Mouse (Mus musculus): ENCODE results near the gene Pde5a. TPM values are rescaled to one million over a fixed set of nuclear protein-coding genes. Genes with fewer than 3 reads are reported as not detected.
A peak's percentile ranks its signal among the peaks of the same experiment; 100 is the strongest.

Gene Pde5a
- polyA plus RNA-seq (2015; fragmentation: Nextera tagmentation; extraction: Ambion mirVana), result 3.1 and 3.3 TPM in 2 replicates

DNA sequence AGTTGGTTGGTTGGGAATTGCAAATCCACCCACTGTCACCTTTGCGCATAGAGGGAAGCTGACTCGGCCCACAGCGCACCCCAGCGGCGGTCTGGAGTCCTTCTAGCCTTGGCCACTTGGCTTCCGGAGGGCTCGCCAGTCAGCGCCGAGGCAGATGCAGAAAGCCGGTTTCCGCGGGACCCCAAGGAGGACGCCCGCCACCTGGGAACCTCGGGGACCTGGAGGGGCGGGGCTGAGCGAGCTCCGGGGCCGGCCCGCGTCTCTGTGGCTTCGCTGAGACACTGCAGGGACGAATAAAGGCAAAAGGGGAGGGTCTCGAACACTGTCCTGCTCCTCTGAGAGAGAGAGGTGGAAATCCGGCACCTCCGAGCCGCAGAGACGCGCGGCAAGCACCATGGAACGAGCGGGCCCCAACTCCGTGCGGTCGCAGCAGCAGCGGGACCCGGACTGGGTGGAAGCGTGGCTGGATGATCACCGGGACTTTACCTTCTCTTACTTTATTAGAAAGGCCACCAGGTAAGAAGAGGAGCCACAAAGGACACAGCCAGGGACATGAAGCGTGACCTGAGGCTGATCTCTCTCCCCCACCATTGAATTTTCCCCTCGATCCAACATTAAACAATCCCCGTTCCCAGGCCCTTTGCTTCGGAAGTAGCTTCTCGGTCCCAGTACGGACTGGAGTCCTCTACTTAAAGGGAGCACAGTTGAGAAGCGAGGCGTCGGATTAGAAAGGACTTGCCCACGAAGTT is at the start of gene Pde5a:
Pde5a (plus strand) TSS at position 96 of the 749 bp plus-strand sequence.
- H3K4me1 ChIP-seq, result 0 out of 2 replicates have a peak, but pooled peaks cover 3% of the 10 kb centered on the region
- peak within 1 kb of the TSS; percentile 73 for H3K9ac ChIP-seq
- no peaks in the 10 kb centered on the region for H3K27me3 ChIP-seq
- under 1% methylated on average over 49 of the region's 49 CpGs for WGBS
- H3K36me3 ChIP-seq, result no peaks in the 10 kb centered on the region
- H3K4me2 ChIP-seq, result peak within 1 kb of the TSS; percentile 91
- H3K4me3 ChIP-seq, result peak within 1 kb of the TSS; percentile 76
- no peak for ATAC-seq (ENCODE audit: insufficient number of reproducible peaks, low FRiP score, low TSS enrichment, low read depth)
- no peaks in the 10 kb centered on the region for H3K9me3 ChIP-seq
- peak within 1 kb of the TSS; percentile 93 for H3K27ac ChIP-seq

DNA sequence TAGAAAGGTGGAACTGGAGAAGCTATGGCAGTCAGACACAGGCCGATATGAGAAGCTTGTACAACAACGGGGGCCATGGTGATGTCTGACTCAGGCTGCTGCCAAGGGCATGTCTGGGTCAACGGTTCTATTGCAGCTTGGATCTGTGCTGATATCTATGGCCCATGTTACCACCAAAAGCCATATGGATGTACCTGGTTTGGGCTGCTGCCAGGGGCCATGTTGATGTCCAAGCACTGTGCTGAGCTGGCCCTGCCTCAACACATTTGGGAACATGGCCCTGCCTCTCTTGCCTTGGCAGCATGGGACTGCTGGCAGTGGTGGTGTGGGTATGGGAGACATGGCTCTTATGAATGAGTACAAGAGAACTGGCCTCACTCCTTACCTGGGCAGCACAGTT is 47.9 kb upstream of the Pde5a start:
- Histone ChIP-seq H3K36me3 (no peaks in the 10 kb centered on the region), H3K4me1 (no peaks in the 10 kb centered on the region), H3K27me3 (no peaks in the 10 kb centered on the region), H3K4me2 (no peak overlapping the region), H3K4me3 (no peak overlapping the region), H3K9ac (no peak overlapping the region), H3K9me3 (0 out of 2 replicates have a peak, but pooled peaks cover 4% of the 10 kb centered on the region), H3K27ac (no peak overlapping the region)
- 86% methylated on average over 3 of the region's 3 CpGs for WGBS
- ATAC-seq (ENCODE audit: insufficient number of reproducible peaks, low FRiP score, low TSS enrichment, low read depth), result no peak

DNA sequence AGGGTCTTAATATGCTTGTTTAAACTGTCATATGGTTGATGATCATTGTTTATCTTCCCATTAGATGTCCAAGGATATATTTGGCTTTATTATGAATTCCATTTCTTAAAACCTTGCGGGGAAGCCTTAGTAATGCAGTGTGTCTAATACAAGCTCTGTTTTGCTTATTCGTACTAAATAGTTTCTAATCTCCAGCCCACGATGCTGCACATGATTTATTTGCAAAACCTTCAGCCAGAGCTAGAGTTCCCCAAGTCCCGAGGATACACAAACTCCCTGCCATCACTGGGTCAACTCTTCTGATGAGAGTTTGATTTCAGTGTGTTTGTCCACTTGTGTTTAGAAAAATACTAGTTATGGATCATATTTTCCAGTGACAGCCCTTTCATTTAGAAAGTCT is 46.4 kb upstream of the Pde5a start:
- Histone ChIP-seq H3K4me2 (no peak overlapping the region), H3K4me3 (no peak overlapping the region), H3K36me3 (no peaks in the 10 kb centered on the region), H3K4me1 (no peaks in the 10 kb centered on the region), H3K27me3 (no peaks in the 10 kb centered on the region), H3K9ac (no peak overlapping the region), H3K27ac (no peak overlapping the region), H3K9me3 (0 out of 2 replicates have a peak, but pooled peaks cover 4% of the 10 kb centered on the region)
- WGBS, result 82% methylated on average over 4 of the region's 4 CpGs
- ATAC-seq (ENCODE audit: insufficient number of reproducible peaks, low FRiP score, low TSS enrichment, low read depth), result no peak

DNA sequence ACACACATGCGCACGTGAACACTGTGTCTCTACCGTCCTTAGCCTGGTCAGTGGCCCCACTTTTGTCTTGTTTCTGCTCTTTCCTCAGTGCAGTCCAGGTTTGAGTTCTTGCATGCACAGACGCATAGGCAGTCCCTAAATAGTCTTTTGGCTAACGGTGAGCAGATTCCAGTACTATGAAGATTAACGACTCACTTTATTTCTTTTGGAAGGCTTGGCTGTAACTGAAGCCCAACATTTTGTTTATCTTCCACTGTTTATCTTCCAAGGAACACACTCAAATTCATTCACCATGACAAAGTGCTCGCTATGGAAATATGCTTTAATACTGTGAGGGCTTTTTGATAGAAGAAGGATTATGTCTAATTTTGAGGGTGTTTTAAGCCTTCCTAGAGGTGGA is 43.9 kb upstream of the Pde5a start:
- Histone ChIP-seq H3K27me3 (no peaks in the 10 kb centered on the region), H3K4me1 (no peaks in the 10 kb centered on the region), H3K9ac (no peak overlapping the region), H3K9me3 (no peaks in the 10 kb centered on the region), H3K4me2 (no peak overlapping the region), H3K36me3 (no peaks in the 10 kb centered on the region), H3K27ac (no peak overlapping the region), H3K4me3 (no peak overlapping the region)
- no peak for ATAC-seq (ENCODE audit: insufficient number of reproducible peaks, low FRiP score, low TSS enrichment, low read depth)
- WGBS, result 52% methylated on average over 7 of the region's 7 CpGs

DNA sequence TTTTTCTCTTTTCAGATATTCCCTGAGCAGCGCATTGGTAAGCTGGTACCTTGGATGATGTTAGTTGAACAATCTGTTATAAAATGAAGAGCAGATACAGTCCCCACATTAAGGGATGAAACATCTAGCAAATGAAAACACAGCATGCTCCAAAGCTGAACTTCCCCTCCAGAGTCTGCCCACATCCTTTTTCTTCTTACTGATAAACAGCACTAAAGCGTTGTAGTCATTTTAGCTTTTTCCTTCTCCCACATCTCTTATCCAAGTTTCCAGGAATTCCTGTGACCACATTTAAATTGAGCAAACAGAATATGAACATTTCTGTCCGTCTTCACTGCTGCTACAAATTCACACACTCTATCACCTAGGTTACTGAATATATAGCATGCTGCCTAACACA is 35.7 kb upstream of the Pde5a start:
- Histone ChIP-seq H3K36me3 (no peaks in the 10 kb centered on the region), H3K9ac (no peak overlapping the region), H3K27ac (no peak overlapping the region), H3K4me3 (no peak overlapping the region), H3K9me3 (no peaks in the 10 kb centered on the region), H3K27me3 (no peaks in the 10 kb centered on the region), H3K4me1 (no peaks in the 10 kb centered on the region), H3K4me2 (no peak overlapping the region)
- no peak for ATAC-seq (ENCODE audit: insufficient number of reproducible peaks, low FRiP score, low TSS enrichment, low read depth)
- 69% methylated on average over 3 of the region's 3 CpGs for WGBS

DNA sequence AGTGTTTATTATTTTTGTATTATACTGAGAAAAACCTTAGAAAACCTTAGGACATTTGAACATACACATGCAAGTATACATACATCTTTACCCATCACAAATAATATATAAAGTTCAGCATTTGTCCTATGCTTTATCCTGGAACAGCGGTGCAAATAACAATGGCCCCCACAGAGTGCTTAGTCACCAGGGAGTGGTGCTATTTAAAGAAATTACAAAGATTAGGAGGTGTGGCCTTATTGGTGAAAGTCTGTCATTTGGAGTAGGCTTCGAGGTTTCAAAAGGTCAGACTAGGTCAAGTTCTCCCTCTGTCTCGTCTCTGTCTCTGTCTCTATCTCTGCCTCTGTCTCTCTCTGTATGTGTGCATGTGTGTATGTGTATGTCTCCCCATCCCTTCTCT is 32.9 kb upstream of the Pde5a start:
- no peak for ATAC-seq (ENCODE audit: insufficient number of reproducible peaks, low FRiP score, low TSS enrichment, low read depth)
- Histone ChIP-seq H3K9me3 (no peaks in the 10 kb centered on the region), H3K36me3 (no peaks in the 10 kb centered on the region), H3K27me3 (no peaks in the 10 kb centered on the region), H3K27ac (no peak overlapping the region), H3K4me1 (no peaks in the 10 kb centered on the region), H3K9ac (no peak overlapping the region), H3K4me2 (no peak overlapping the region), H3K4me3 (no peak overlapping the region)
- 74% methylated on average over 3 of the region's 3 CpGs for WGBS

DNA sequence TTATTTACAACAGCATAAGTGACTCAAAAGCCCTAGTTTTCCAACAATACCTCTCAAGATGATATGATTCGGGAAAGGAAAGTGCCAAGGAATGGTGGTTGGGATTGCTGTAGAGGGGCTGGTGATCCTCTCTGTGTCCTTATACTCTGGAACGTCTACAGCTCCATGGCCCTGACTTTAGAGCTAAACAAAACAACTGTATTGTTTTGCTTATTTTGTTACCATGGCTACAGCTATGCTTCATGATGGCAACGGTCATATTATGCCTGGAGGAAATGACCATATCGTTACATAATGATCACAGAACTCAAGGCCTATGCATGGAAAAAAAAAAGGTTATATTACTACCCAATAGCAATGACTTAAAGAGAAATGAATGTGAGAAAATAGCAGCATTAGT is 32.1 kb upstream of the Pde5a start:
- no peak overlapping the region for H3K4me2 ChIP-seq
- H3K36me3 ChIP-seq, result no peaks in the 10 kb centered on the region
- no peak overlapping the region for H3K27ac ChIP-seq
- no peak for ATAC-seq (ENCODE audit: insufficient number of reproducible peaks, low FRiP score, low TSS enrichment, low read depth)
- no peaks in the 10 kb centered on the region for H3K27me3 ChIP-seq
- WGBS, result 67% methylated on average over 4 of the region's 4 CpGs
- no peak overlapping the region for H3K9ac ChIP-seq
- no peaks in the 10 kb centered on the region for H3K9me3 ChIP-seq
- no peak overlapping the region for H3K4me3 ChIP-seq
- H3K4me1 ChIP-seq, result no peaks in the 10 kb centered on the region

DNA sequence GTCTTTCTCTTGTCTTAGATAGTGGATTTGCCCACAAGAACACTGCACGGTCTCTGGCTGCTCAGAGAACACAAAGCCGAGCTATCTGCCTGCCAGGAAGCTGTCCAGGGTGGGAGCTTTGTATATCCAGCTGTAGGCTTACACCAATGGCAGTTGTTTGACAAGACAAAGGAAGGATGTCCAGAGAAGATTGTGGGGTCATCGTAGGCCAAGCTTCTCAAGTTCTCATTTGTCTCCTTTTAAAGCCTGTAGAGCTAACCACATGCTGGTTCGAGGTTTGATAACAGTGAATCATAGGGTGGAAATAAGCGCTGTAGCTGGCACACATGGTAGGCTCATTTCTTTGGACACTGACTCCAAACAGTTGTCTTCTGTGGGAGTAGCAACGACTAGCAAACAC is 24.5 kb upstream of the Pde5a start:
- no peaks in the 10 kb centered on the region for H3K27me3 ChIP-seq
- no peaks in the 10 kb centered on the region for H3K9me3 ChIP-seq
- ATAC-seq (ENCODE audit: insufficient number of reproducible peaks, low FRiP score, low TSS enrichment, low read depth), result no peak
- H3K36me3 ChIP-seq, result no peaks in the 10 kb centered on the region
- no peak overlapping the region for H3K4me3 ChIP-seq
- no peak overlapping the region for H3K4me2 ChIP-seq
- WGBS, result 61% methylated on average over 6 of the region's 6 CpGs
- no peak overlapping the region for H3K27ac ChIP-seq
- no peaks in the 10 kb centered on the region for H3K4me1 ChIP-seq
- no peak overlapping the region for H3K9ac ChIP-seq

DNA sequence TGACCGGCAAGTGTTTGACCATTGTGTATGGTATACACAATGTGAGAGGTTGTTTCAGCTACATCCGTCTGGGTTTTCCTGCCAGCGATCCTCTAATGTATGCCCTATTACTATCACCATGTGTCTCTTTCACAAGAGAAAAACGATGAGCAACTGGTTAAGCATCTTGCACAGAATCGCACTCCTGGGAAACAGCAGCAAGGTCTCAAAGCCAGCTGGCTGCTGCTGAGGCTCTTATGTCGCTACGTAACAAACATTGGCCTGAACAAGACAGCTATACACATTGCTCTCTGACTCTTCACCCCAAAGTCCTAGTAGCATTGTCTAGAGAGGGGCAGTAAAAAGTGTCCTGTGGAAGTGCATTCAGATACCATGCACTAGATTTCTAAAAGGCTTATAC is 23.5 kb upstream of the Pde5a start:
- H3K9ac ChIP-seq, result no peak overlapping the region
- H3K4me3 ChIP-seq, result no peak overlapping the region
- no peak for ATAC-seq (ENCODE audit: insufficient number of reproducible peaks, low FRiP score, low TSS enrichment, low read depth)
- no peaks in the 10 kb centered on the region for H3K4me1 ChIP-seq
- H3K9me3 ChIP-seq, result no peaks in the 10 kb centered on the region
- no peaks in the 10 kb centered on the region for H3K27me3 ChIP-seq
- no peak overlapping the region for H3K4me2 ChIP-seq
- H3K36me3 ChIP-seq, result no peaks in the 10 kb centered on the region
- WGBS, result 85% methylated on average over 7 of the region's 7 CpGs
- H3K27ac ChIP-seq, result no peak overlapping the region

DNA sequence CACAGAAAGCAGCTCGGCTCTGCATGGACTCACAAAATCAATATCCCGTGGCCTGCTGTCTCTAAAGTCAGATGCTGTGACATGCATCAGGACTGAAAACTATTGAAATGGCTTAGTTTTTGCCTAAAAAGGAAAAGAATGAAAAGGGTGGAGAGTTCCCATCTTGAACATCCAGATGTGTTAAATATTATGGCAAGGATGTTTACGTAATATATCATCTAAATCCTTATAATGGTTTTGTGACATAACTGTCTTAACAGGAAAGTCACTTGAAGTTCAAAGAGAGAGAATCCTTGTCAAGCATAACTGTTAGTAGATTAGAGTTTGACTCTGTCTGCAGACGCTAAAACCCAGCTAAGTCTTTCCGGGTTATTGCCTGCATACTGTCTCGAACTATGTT is 20.3 kb upstream of the Pde5a start:
- whole genome bisulfite sequencing, result 83% methylated on average over 6 of the region's 6 CpGs
- ATAC-seq (ENCODE audit: insufficient number of reproducible peaks, low FRiP score, low TSS enrichment, low read depth), result no peak

DNA sequence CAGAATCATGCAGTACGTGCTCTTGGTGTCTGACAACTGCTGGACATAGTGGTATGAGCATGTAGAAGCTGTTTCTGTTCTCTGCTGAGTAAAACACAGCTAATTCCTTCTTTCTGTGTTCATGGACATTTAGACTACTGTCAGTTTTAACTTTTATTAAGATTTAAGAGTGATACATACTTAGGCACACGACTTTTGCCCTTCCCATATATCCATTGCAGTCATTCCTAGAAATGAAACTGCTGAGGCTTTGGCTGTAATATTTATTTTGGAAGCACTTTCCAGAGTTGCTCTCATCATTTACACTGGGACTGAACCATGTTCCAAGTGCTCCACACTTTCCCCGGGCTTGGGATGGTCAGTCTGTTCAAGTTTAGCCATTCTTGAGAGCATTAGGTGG is 18.6 kb upstream of the Pde5a start:
- no peak overlapping the region for H3K27ac ChIP-seq
- ATAC-seq (ENCODE audit: insufficient number of reproducible peaks, low FRiP score, low TSS enrichment, low read depth), result no peak
- WGBS, result 84% methylated on average over 3 of the region's 3 CpGs

More for the DNA sequence above, 20.3 kb upstream of the Pde5a start:
- Histone ChIP-seq H3K9me3 (no peaks in the 10 kb centered on the region), H3K4me2 (no peak overlapping the region), H3K27me3 (no peaks in the 10 kb centered on the region), H3K9ac (no peak overlapping the region), H3K27ac (no peak overlapping the region), H3K4me1 (no peaks in the 10 kb centered on the region), H3K36me3 (no peaks in the 10 kb centered on the region), H3K4me3 (no peak overlapping the region)

DNA sequence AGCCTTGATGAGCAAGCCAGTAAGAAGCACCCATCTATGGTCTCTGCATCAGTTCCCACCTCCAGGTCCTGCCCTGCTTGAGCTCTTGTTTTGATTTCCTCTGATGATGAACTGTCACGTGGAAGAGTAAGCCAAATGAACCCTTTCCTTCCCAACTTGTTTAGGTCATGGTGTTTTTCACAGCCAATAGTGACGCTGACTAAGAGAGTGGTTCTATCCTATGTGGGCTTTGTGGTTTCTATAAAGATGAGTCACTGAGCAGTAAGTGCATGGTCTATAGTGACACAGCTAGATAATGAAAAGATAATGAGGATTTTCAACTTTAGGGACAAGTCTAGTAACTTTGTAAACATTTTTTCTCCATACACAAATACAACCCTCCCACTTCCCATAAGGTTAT is 10.1 kb upstream of the Pde5a start:
- Histone ChIP-seq H3K4me2 (no peak overlapping the region), H3K4me1 (no peaks in the 10 kb centered on the region), H3K9ac (no peak overlapping the region), H3K36me3 (no peaks in the 10 kb centered on the region), H3K4me3 (no peak overlapping the region), H3K27ac (no peak overlapping the region), H3K27me3 (no peaks in the 10 kb centered on the region), H3K9me3 (no peaks in the 10 kb centered on the region)
- WGBS, result 74% methylated on average over 2 of the region's 2 CpGs
- no peak for ATAC-seq (ENCODE audit: insufficient number of reproducible peaks, low FRiP score, low TSS enrichment, low read depth)

More for the DNA sequence above, 18.6 kb upstream of the Pde5a start:
- Histone ChIP-seq H3K4me2 (no peak overlapping the region), H3K4me1 (no peaks in the 10 kb centered on the region), H3K36me3 (no peaks in the 10 kb centered on the region), H3K9ac (no peak overlapping the region), H3K27me3 (no peaks in the 10 kb centered on the region), H3K4me3 (no peak overlapping the region), H3K9me3 (no peaks in the 10 kb centered on the region)

DNA sequence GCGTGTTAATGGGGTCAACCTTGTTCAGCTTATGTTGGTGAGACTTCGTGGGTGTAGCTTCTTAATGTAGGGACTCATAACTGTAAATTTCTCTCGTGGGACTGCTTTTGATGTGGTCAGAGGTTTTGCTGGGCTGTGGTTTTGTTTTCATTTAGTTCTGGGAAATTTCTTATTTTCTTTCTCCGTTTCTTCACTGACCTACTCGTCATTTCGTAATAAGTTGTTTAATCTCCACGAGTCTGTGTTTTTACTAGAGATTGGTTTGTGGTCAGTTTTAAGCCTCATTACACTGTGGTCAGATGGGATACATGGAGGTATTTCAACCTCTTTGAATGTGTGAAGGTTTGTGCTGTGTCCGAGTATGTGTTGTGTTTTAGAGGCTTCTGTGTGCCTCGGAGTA is 7.2 kb upstream of the Pde5a start:
- no peaks in the 10 kb centered on the region for H3K36me3 ChIP-seq
- no peak overlapping the region for H3K27ac ChIP-seq
- H3K4me2 ChIP-seq, result no peak overlapping the region
- H3K27me3 ChIP-seq, result no peaks in the 10 kb centered on the region
- no peak overlapping the region for H3K9ac ChIP-seq
- H3K9me3 ChIP-seq, result no peaks in the 10 kb centered on the region
- H3K4me1 ChIP-seq, result no peaks in the 10 kb centered on the region
- ATAC-seq (ENCODE audit: insufficient number of reproducible peaks, low FRiP score, low TSS enrichment, low read depth), result no peak
- no peak overlapping the region for H3K4me3 ChIP-seq
- WGBS, result 65% methylated on average over 9 of the region's 9 CpGs
